Mouse (Mus musculus) CH12.LX (cell line): ENCODE results near the gene Slc38a8. TPM values are rescaled to one million over a fixed set of nuclear protein-coding genes. Genes with fewer than 3 reads are reported as not detected.

Experiments
- DNase-seq: peaks from one replicate; pipeline ENCODE4 v3.0.0-alpha.2; 2013; ENCODE audit errors: extremely low read depth
- H3K27ac ChIP-seq: 2 replicates; pipeline ENCODE4 v1.5.1; 2012; ENCODE audit warnings: low read depth, mild to moderate bottlenecking, control low read depth, moderate library complexity; ENCODE audit not compliant: insufficient read depth
- H3K27me3 ChIP-seq: replicated peaks from 2 replicates; pipeline ENCODE3; 2012; ENCODE audit warnings: inconsistent platforms
- H3K36me3 ChIP-seq, 2 experiments: replicated peaks in 1 of 2; 2 replicates each; pipeline versions ENCODE3 to v1.6.1; 2012; ENCODE audit warnings: inconsistent platforms in 1 of 2, low read length in 1 of 2, mild to moderate bottlenecking in 1 of 2, mixed read lengths in 1 of 2, moderate library complexity in 1 of 2; ENCODE audit not compliant: control insufficient read depth in 1 of 2, insufficient read depth in 1 of 2
- H3K4me1 ChIP-seq, 2 experiments: 2 replicates each; pipeline ENCODE4 v1.6.1; 2012; ENCODE audit warnings: inconsistent platforms in 1 of 2, moderate library complexity in 1 of 2; ENCODE audit not compliant: insufficient read depth in 2 of 2, control insufficient read depth in 1 of 2
- H3K4me2 ChIP-seq: 2 replicates; pipeline ENCODE4 v1.6.1; 2012; ENCODE audit warnings: low read depth, mild to moderate bottlenecking, control low read depth; ENCODE audit not compliant: poor library complexity, insufficient read depth, severe bottlenecking
- H3K4me3 ChIP-seq, 3 experiments: fragments of 150-350 bp in 1 of 3; sonication (generic) in 1 of 3; replicated peaks in 1 of 3; 2 replicates each; pipeline versions ENCODE3 to v1.5.1; 2011 to 2012; ENCODE audit warnings: low read depth in 2 of 3, low read length in 2 of 3, mild to moderate bottlenecking in 2 of 3, moderate library complexity in 2 of 3, control low read depth in 1 of 3, improper control_type of control experiment in 1 of 3, inconsistent platforms in 1 of 3, mixed read lengths in 1 of 3; ENCODE audit not compliant: poor library complexity in 1 of 3
- H3K79me2 ChIP-seq: replicated peaks from 2 replicates; pipeline ENCODE4 v1.6.1; 2012; ENCODE audit warnings: mild to moderate bottlenecking, moderate library complexity; ENCODE audit not compliant: control insufficient read depth, poor library complexity, insufficient read depth, severe bottlenecking; ENCODE audit errors: extremely low read depth
- H3K9ac ChIP-seq: 2 replicates; pipeline ENCODE4 v1.6.1; 2012; ENCODE audit warnings: low read depth, mild to moderate bottlenecking, control low read depth, moderate library complexity; ENCODE audit not compliant: insufficient read depth
- H3K9me3 ChIP-seq: replicated peaks from 2 replicates; pipeline ENCODE3; 2012; ENCODE audit warnings: low read length, inconsistent platforms, mixed read lengths
- BHLHE40 ChIP-seq: IDR thresholded peaks from 2 replicates; pipeline ENCODE4 v1.6.1; 2011; ENCODE audit warnings: mild to moderate bottlenecking, low read depth, low read length, improper control_type of control experiment
- CHD1 ChIP-seq: IDR thresholded peaks from 2 replicates; pipeline ENCODE4 v1.6.1; 2012; ENCODE audit warnings: low read depth, low read length, improper control_type of control experiment, inconsistent platforms
- CHD2 ChIP-seq: IDR thresholded peaks from 2 replicates; pipeline ENCODE4 v1.6.1; 2011; ENCODE audit warnings: low read length, improper control_type of control experiment
- ELF1 ChIP-seq: IDR thresholded peaks from 2 replicates; pipeline ENCODE4 v1.6.1; 2014; ENCODE audit warnings: low read depth, mild to moderate bottlenecking, inconsistent platforms, low read length, improper control_type of control experiment
- HCFC1 ChIP-seq: IDR thresholded peaks from 2 replicates; pipeline ENCODE4 v1.6.1; 2012; ENCODE audit warnings: low read depth, mild to moderate bottlenecking, inconsistent platforms, low read length, improper control_type of control experiment
- IRF4 ChIP-seq: IDR thresholded peaks from 2 replicates; pipeline ENCODE4 v1.6.1; 2014; ENCODE audit warnings: low read depth, mild to moderate bottlenecking, inconsistent platforms, low read length, improper control_type of control experiment
- JUN ChIP-seq: IDR thresholded peaks from 2 replicates; pipeline ENCODE4 v1.6.1; 2011; ENCODE audit warnings: low read depth, mild to moderate bottlenecking, low read length, improper control_type of control experiment, moderate library complexity; ENCODE audit not compliant: insufficient read depth
- JUND ChIP-seq: conservative IDR thresholded peaks from 2 replicates; pipeline ENCODE4 v1.6.1; 2011; ENCODE audit warnings: low read depth, low read length, improper control_type of control experiment
- MAFK ChIP-seq: IDR thresholded peaks from 2 replicates; pipeline ENCODE4 v1.6.1; 2011; ENCODE audit warnings: low read length, improper control_type of control experiment; ENCODE audit not compliant: insufficient replicate concordance
- MEF2A ChIP-seq: IDR thresholded peaks from 2 replicates; pipeline ENCODE4 v1.6.1; 2014; ENCODE audit warnings: low read depth, mild to moderate bottlenecking, inconsistent platforms, low read length, improper control_type of control experiment, borderline replicate concordance
- MXI1 ChIP-seq: IDR thresholded peaks from 2 replicates; pipeline ENCODE4 v1.6.1; 2011; ENCODE audit warnings: mild to moderate bottlenecking, low read depth, low read length, improper control_type of control experiment
- MYC ChIP-seq: IDR thresholded peaks from 2 replicates; pipeline ENCODE4 v1.6.1; 2011; ENCODE audit warnings: low read depth, mild to moderate bottlenecking, improper control_type of control experiment, low read length
- NELFE ChIP-seq: IDR thresholded peaks from 2 replicates; pipeline ENCODE4 v1.6.1; 2011; ENCODE audit warnings: low read depth, low read length, improper control_type of control experiment
- NRF1 ChIP-seq: IDR thresholded peaks from 2 replicates; pipeline ENCODE4 v1.6.1; 2014; ENCODE audit warnings: low read depth, mild to moderate bottlenecking, inconsistent platforms, low read length, improper control_type of control experiment, moderate library complexity
- PAX5 ChIP-seq: IDR thresholded peaks from 2 replicates; pipeline ENCODE4 v1.6.1; 2012; ENCODE audit warnings: low read length, inconsistent platforms, mixed read lengths
- POLR2A ChIP-seq: IDR thresholded peaks from 2 replicates; pipeline ENCODE4 v1.6.1; 2011; ENCODE audit warnings: low read depth, mild to moderate bottlenecking, improper control_type of control experiment, low read length
- RAD21 ChIP-seq: IDR thresholded peaks from 2 replicates; pipeline ENCODE4 v1.6.1; 2011; ENCODE audit warnings: low read depth, mild to moderate bottlenecking, low read length, improper control_type of control experiment, moderate library complexity
- SIN3A ChIP-seq: IDR thresholded peaks from 2 replicates; pipeline ENCODE4 v1.6.1; 2012; ENCODE audit warnings: low read length, improper control_type of control experiment, inconsistent platforms
- UBTF ChIP-seq: IDR thresholded peaks from 2 replicates; pipeline ENCODE4 v1.6.1; 2012; ENCODE audit warnings: low read depth, mild to moderate bottlenecking, inconsistent platforms, low read length, improper control_type of control experiment, moderate library complexity
- USF1 ChIP-seq: IDR thresholded peaks from 2 replicates; pipeline ENCODE4 v1.6.1; 2014; ENCODE audit warnings: low read depth, mild to moderate bottlenecking, inconsistent platforms, low read length, improper control_type of control experiment
- ZC3H11A ChIP-seq: IDR thresholded peaks from 2 replicates; pipeline ENCODE4 v1.6.1; 2012; ENCODE audit warnings: low read depth, mild to moderate bottlenecking, inconsistent platforms, low read length, improper control_type of control experiment
- dilution Hi-C: fragments of 300-500 bp; cut with MboI; formaldehyde crosslinking; loops from 2 replicates; pipeline ENCODE4 v1.14.3; 2020; ENCODE audit warnings: low sequenced_read_pairs; ENCODE audit not compliant: extremely low pct_unique_long_range_greater_than_20kb, extremely low pct_ligation_motif_present
- in situ Hi-C: fragments of 300-500 bp; cut with MboI; formaldehyde crosslinking; loops from 3 replicates; pipeline ENCODE4 v1.14.3; 2019; ENCODE audit warnings: low sequenced_read_pairs, low pct_ligation_motif_present, low pct_unique_long_range_greater_than_20kb, mixed read lengths
- polyA plus RNA-seq: library from polyadenylated mRNA; unstranded; fragments of >175 nt; gene quantifications from 2 replicates; pipeline ENCODE4 v1.2.1, GENCODE M21; 2012; ENCODE audit warnings: low read depth; ENCODE audit not compliant: insufficient read length
- total RNA-seq, 2 experiments: library from RNA; depleted of rRNA; stranded (reverse); fragments of 300-350 nt in 1 of 2; fragments of >200 nt in 1 of 2; gene quantifications; 2 replicates each; pipeline ENCODE4 v1.2.3; 2012 to 2014

The Slc38a8 gene
- total and polyA plus RNA-seq, 3 experiments: 0.08 TPM; not detected in 1

GRCm38 (mm10) chr8:119545791-119546190 is 44.3 kb upstream of the Slc38a8 start:
- dilution Hi-C loops: no loop called here
- DNase-seq: no peak
- in situ Hi-C loops: no loop called here
- H3K4me2 ChIP-seq: no peak overlapping the region
- H3K9me3 ChIP-seq: no peaks in the 10 kb centered on the region
- H3K27me3 ChIP-seq: no peaks in the 10 kb centered on the region
- peaks cover 48 to 94% of the 10 kb centered on the region in 2 experiments for H3K36me3 ChIP-seq
- H3K9ac ChIP-seq: no peak overlapping the region
- H3K79me2 ChIP-seq: peaks cover 41% of the 10 kb centered on the region
- no peak overlapping the region for H3K27ac ChIP-seq
- no peak overlapping the region for H3K4me3 ChIP-seq
- H3K4me1 ChIP-seq: peaks cover 21 to 35% of the 10 kb centered on the region in 2 experiments
- no peak for TF ChIP-seq POLR2A
- TF ChIP-seq MAFK: no peak
- TF ChIP-seq, all 38 proteins: peak for 0

- dilution Hi-C loops (no loop called here), in situ Hi-C loops (no loop called here)
- H3K9ac ChIP-seq: no peak overlapping the region
- H3K79me2 ChIP-seq: peaks cover 37% of the 10 kb centered on the region
- H3K27me3 ChIP-seq: no peaks in the 10 kb centered on the region
- H3K27ac ChIP-seq: no peak overlapping the region
- H3K9me3 ChIP-seq: no peaks in the 10 kb centered on the region
- no peak overlapping the region for H3K4me2 ChIP-seq
- H3K4me1 ChIP-seq: peaks cover 19 to 30% of the 10 kb centered on the region in 2 experiments
- H3K4me3 ChIP-seq: no peak overlapping the region
- peaks cover 54 to 94% of the 10 kb centered on the region in 2 experiments for H3K36me3 ChIP-seq
- TF ChIP-seq UBTF (no peak), ZC3H11A (no peak), MYC (no peak), NELFE (no peak), MXI1 (no peak), SIN3A (no peak), RAD21 (no peak), NRF1 (no peak), CHD1 (no peak), MAFK (no peak), MEF2A (no peak), CHD2 (no peak), USF1 (no peak), PAX5 (no peak), JUN (no peak), ELF1 (no peak), IRF4 (no peak), HCFC1 (no peak), BHLHE40 (no peak), JUND (no peak)
- DNase-seq: no peak
Observed at GRCm38 (mm10) chr8:119545180-119545579, 43.7 kb upstream of the Slc38a8 start.
